Mouse (Mus musculus) spleen, adult 2 months (tissue): ENCODE measurements around the gene Shank3.

ENCODE experiments used
- CTCF ChIP-seq: fragments of 200-500 bp; IDR thresholded peaks from 2 replicates; pipeline ENCODE4 v1.5.1; 2011; ENCODE audit warnings: mild to moderate bottlenecking, inconsistent platforms; ENCODE audit not compliant: insufficient read depth, insufficient read length, insufficient replicate concordance; ENCODE audit errors: extremely low read depth
- POLR2A ChIP-seq: fragments of 200-500 bp; IDR thresholded peaks from 2 replicates; pipeline ENCODE4 v1.6.1; 2011; ENCODE audit warnings: low read depth, low read length, inconsistent platforms

DNA sequence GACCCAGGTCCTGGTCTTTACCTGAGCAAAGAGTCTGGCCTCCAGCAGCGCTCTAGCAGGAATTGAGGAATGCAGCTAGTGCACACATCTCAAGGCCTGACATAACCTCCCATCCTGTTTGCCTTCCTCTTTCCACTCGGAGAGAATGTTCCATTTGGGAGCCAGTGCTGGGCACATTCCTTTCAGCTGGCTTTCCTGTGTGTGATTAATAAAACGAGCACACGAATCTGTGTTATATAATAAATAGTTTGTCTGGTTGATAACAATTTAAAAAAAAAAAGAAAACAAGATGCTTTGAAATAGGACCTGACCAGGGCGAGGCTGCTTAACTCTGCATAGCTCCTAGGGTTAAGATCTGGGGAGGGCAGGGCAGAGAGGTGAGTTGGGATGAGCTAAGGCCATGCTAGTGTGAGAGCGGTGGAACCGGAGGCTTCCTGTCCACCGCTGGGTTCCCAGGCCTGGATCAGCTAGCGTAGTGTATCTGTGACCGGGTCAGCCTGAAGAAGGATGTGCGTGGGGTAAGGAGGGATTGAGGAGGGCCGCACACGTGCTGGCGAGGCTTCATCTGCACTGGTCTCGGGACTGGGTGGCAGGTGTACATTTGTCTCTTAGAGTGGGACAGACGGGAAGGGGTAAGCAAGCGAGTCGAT is 28.9 kb downstream of the Shank3 start:
- no peak for TF ChIP-seq CTCF
- TF ChIP-seq POLR2A = no peak
